Mouse (Mus musculus) spleen, adult 18-20 months (tissue): ENCODE results near the gene C530008M17Rik.

Experiments used
- DNase-seq, 2 experiments: peaks; one replicate each; pipeline ENCODE4 v3.0.0; 2022; ENCODE audit warnings: mixed read lengths in 2 of 2

Gene C530008M17Rik

DNA sequence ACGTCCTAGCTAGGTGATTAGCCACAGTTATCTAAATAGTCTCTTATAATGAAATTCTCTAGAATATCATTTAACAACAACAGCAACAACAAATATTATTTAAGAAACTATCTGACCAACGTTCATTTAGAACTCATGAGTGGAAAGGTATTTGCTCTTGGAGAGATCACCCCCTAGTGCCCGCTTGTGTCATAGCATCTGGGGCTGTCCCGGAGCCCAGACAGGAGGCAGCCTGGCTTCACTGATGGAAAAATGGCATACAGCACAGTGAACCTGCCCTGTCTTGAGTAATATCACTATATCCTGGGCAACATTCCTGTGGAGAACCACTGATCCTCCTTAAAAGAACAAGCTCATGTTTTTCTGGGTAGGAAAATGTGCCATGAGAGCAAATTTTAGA is 187.1 kb downstream of the C530008M17Rik start:
- peak in 1 of 2 experiments; percentile 48 for DNase-seq

DNA sequence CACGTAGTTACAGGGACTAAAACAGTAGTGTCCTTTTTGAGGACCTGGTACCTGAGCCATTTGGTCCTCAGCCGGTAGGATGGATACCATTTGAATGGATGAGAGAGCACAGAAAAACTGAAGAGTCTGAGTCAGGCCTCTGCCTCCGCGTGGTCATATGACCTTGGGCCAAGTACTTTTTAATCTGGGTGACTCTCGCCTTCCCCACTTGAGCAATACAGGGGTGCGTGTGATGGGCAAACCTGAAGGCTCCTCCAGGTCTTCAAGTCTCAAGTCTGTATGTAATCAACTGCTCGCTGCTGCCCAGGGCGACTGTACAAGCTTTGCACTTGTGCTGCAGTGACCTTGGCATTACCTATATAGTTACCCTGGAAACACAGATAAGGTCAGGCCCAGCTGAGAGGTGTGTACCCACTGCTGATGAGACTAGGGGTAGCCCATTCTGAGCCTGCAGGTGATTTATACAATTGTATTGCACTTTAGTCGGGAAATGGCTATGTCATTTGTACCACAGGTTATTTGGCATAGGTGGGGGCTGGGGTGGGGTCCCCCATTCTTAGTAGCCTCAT is 187.6 kb downstream of the C530008M17Rik start:
- no peak for DNase-seq

DNA sequence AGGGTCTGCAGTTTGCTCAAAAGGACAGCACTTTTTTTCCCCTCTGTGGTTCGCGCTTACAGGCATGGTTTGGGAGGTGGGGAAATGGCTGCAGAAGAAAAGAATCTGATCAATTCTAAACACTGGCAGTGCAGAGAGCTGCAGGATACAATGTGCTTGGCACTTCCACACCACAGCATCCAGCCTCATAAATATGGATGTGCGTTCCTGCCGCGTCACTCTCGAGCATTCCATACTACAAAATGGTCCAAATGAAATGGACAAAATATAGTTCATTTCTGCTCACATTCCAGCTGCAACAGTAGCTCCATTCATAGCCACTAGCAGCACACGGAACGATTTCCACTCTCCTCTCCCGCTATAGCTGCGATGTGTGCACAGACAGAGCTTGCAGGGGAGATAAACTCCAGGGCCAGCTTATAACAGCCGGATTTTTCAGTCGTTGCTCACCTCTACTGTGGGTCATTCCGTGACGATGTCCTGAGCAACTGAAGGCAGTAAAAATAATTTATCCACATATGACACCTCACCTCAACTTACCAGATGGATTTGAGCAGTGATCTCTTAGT is 188.4 kb downstream of the C530008M17Rik start:
- DNase-seq, result no peak

DNA sequence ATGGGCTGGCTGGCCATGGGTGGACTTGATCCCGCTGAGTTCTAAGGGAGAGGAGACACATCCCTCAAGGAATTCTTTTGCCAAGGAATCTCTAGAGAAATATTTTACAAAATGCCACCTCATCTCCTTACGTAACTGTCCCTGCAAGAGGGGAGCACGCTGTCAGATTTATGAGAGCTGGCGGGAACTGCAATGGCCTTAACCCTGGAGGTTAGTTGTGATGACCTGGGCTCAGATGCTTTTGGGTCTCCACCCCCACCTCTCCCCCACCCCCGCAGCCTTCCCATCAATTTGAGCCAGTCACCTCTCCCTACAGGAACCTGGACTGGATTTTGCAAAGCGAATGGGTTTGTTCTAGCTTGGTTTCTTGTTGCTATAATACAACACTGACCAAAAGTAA is 190.8 kb downstream of the C530008M17Rik start:
- no peak for DNase-seq

DNA sequence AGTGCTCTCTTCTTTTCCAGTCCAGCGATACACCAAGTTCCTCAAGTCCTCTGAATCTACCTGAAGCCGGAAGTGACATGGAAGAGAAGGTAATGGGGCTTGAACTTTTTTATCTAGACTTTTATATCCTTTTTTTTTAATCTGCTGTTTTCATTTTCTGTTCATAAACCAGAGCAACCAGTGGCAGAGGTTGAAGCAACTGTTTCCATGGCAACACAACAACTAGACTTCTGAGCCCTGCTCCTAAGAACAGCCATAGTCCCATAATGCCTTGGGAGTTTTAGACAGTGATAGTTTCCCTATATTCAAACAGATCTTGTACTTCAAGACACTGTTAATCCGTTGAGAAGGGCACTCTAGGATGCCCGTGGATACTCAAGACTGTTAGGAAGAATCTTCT is 195.0 kb downstream of the C530008M17Rik start:
- no peak for DNase-seq

DNA sequence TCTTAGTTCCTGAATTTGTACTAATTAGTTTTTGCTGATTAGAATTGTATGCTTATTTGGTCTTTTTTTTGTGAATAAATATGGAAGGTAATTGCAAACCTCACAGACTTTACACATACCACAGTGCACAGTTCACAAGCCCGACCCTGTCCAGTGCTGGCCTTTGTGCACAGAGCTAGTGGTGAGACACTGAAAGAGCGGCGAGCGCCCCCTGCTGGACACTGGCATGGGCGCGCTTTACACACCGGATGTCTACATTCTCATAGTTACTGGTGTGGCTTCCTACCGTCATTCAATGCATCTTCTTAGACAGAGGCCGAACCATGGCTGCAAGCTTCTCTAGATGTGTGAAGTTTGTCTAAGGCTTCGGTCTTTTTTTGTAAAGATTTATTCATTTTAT is 197.2 kb downstream of the C530008M17Rik start:
- DNase-seq, result peak; percentile 41 to 73

DNA sequence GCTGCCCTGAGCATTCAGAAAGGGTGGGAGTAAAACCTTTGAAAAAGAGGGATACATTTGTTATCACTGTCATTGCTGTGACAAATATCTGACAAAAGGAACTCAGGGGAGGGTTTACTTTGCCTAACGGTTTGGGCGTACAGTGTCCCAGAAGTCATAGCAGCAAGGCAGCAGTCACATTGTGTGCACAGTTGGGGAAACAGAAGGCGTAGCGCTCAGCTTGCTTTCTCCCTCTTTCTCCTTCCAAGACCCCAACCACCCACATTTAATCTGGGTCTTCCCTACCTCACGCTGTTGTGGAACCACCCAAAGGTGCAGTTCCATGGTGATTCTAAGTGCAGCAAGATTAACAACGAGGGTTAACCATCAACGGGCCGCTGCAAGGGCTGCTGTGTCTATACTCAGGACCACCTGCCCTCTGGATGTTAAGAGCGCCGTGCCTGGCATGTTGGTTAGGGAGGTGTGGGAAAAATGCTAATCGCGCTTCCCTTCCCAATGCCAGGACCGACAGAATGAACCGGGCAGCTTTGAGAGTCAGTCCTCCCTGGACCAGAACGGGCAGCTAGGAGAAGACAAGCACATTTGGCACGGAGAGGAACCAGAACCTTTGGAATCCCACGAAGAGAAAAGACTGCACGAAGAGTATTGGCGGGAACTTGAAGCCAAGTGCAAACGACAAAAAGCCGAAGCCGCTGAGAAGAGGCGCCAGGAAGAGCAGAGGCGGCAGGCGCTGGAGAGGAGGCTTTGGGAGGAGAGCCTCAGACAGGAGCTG is 199.7 kb downstream of the C530008M17Rik start:
- no peak for DNase-seq

DNA sequence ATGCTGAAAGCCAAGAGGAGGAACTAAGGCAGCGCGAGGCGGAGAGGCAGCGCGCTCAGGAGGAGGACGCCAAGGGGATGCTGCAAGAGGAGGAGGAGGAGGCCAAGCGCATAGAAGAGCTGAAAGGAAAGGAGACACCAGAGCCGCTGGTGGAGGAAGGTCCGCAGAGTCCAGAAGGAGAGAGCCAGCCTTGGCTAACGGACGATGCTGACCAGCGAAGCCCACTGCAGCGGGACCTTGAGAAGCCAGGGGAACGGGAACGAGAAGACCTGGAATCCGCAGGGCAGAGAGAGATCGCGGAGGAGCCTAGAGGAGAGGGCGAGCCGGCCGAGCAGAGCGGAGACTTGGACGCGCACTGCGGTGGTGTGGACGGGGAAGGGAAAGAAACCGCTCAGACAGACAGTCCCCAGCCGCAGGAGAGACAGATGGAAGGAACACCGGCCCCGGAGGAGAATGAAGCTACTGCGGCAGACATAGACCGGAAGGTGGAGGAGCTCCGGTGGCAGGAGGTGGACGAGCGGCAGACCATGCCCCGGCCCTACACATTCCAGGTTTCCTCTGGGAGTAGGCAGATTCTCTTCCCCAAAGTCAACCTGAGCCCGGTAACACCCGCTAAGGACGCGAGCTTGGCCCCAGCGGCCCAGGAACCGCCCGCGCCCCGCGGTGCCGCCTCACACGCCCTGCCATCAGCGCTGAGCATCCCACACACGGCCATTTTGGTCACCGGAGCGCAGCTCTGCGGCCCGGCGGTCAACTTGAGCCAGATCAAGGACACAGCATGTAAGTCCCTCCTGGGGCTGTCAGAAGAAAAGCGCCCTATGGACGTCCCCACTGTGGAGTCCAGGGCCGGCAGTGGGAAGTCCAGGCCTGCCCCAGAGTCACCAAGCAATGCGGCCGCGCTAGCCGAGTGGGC is 201.0 kb downstream of the C530008M17Rik start:
- DNase-seq, result no peak

DNA sequence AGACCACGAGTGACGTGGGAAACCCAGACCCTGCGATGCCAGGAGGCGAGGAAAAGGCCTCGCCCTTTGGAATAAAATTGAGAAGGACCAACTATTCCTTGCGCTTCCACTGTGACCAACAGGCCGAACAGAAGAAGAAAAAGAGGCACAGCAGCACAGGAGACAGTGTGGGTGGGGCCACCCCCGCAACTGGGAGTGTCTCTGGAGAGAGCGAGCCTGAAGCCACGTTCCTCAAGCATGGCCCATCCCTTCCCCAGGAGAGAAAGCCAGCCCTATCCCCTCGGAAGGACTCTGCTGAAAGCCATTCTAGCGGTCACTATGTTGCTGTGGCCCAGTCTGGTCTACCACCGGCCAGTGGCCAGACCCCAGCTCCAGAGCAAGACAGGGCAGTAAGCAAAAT is 202.1 kb downstream of the C530008M17Rik start:
- DNase-seq, result no peak

DNA sequence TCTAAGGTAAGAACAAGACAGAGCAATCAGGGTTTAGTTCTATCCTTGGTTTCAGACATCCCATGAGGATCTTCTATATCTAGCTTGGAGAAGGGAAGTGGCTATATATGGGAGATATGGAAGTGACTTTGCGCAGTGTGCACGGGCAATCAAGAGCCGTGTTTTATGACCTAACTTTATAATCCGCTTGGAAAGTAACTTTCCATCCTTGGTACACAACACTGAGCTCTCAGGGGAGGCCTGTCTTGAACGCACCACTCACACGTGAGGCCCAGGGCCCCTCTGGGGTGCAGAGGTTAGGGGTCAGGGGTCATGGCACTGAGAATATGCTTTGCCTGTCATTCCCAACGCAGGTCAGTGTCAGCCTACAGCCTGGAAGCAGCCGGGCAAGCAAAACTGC is 210.5 kb downstream of the C530008M17Rik start:
- no peak for DNase-seq

DNA sequence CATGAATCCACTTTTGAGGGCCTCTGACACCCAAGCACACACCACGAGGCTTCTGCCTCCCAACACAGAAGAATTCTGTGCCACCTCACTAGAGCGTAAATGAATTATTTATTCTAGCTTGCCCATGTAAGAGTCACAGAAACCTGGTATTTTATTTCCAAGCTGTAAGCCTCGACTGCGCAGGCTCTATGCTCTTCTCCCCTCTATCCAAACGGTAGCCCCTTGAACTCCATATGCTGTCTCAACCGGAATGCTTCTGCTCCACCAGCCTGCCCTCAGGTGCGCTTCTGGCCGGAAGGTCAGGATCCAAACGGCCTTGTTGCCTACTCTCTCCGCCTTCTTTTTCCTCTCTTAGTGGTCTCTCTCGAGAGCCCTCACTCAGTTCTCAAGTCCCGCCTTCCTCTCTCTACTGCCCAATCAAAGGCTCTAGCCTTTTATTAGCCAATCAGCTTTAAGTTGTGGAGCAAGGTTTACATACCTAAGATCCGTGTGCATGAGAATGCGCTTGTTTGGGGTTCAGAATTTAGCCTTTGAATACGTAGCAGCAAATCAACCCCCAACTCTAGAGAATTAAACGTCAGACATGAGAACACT is 212.5 kb downstream of the C530008M17Rik start:
- DNase-seq, result peak in 1 of 2 experiments; percentile 14

DNA sequence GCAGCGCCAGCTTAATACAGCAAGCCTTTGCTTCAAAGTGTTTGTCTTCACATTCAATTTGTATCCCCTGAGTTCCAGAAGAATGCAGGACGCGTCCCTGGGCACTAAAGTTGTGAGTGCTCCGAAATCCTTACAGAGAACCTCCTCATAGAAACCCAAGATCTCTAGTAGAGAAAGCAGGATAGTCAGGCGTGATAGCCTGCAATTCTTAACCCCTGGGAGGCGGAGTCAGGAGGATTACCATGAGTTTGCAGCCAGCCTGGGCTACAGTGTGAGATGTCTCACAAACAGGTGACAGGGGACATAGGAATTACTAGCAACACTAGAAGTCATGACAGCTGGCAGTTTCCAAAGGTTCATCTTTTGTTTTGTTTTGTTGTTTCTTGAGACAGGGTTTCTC is 213.2 kb downstream of the C530008M17Rik start:
- no peak for DNase-seq

DNA sequence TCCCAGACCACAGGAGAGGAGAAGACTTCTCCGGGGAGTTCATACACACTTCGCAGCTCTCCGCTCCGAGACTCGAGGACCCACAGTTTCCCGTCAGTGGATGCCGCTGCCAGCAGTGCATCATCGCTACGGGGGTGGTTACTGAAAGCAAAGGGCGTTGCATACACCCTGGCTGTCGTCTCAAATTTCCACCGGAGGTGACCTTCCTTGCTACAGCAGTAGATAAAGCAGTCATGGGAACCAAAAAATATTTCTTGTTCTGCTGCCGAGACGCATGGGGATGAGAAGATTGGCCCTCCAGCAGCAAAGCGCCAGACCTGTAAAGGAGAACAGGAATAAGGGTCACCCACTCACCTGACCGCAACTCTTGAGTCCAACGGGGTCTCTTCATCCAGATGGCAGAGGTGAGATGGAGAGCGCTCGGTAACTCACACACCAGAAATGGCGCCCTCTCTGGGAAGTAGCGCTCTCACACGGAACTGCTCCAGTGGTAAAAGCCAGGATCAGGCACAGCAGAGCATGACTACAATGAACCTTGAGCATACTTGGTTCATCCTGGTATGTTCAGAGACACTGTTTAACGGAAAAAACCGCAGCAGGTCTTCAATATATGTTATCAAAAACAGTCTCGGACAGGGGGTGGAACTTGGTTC is 219.9 kb downstream of the C530008M17Rik start:
- DNase-seq, result no peak

DNA sequence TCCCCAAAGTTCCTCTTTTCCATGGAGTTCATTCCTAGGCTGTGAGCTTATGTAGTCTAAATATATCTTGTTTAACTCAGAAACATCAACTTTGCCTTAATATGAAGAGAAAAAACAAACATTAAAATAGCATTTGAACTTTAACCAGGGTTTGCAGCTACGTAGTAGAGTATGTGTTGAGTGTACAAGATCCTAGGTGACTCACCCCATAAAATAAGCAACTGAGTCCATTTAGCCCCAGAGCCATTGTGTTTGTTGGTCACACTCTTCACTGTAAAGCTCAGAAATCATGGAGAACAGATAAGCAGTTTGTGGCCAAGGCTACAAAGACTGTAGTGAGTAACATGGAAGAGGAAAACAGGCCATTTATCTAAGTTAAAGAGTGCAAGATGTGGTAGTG is 227.8 kb downstream of the C530008M17Rik start:
- DNase-seq, result no peak

DNA sequence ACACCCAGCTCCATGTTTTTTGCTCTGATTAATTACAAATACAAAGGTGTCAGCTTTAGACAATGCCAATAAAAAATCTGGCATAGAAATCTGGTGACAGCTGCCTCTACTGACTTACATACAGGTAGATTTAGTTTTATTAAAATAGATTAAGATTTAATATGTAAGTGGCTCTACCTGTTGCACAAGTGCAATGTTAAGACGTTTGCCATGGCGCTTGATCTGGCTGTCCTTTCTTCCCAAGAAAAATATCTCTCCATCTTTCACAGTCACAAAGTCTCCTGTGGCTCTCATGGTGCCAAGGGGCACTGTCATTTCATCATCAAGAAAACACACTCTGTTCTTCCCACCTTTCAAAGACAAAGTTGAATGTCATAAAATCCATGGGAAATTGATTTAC is 230.7 kb downstream of the C530008M17Rik start:
- DNase-seq, result no peak

DNA sequence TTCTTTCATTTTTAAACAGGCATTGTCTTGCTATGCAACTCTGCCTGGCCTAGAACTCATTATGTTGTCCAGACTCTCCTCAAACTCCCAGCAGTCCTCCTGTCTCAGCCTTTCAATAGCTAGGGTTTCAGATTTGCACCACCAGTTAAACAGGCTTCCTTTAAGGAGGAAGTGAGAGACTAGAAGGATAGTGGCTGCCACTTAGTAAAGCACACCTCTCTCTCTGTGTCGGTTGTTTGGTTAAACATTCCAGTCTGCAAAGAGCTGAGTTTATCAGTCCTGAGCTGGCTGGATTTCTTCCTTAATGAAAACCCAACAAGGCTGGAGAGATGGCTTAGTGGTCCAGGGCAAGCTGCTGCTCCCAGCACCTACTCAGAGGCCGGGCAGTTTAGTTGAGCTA is 236.3 kb downstream of the C530008M17Rik start:
- no peak for DNase-seq

DNA sequence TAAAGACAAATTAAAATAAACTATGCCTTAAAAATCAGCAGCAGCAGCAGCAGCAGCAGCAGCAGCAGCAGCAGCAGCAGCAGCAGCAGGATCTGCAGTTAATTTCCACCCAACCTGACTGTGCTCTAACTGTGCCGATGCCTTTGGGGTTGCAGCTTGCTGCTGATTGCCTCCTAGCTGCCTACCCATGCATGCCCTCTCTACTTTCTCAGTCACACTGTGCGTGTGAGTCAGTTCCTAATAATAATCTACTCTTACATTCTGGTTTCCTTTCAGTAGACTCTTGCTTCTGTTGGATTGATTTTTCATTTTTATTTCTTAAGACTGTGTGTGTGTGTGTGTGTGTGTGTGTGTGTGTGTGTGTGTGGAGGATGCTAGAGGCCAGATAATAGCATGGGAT is 236.8 kb downstream of the C530008M17Rik start:
- DNase-seq, result no peak

DNA sequence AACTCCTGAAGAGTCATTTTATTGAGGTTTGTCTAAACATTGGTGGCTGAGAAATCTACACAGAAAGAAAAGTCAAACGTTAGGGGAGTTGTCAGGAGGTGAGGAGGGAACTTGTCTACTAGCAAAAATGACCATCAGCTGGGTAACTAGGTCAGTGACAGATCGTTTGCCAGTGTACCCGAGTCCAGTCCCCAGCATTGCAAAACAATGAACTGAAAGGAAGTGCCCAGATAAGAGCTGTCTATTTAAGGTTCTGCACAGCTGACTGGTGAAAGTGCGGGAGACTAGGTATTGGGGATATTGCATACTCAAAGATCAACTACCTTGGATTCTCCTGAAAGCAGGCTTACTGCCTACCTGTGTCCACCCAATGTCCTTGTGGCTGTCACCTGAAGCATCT is 245.8 kb downstream of the C530008M17Rik start:
- no peak for DNase-seq

DNA sequence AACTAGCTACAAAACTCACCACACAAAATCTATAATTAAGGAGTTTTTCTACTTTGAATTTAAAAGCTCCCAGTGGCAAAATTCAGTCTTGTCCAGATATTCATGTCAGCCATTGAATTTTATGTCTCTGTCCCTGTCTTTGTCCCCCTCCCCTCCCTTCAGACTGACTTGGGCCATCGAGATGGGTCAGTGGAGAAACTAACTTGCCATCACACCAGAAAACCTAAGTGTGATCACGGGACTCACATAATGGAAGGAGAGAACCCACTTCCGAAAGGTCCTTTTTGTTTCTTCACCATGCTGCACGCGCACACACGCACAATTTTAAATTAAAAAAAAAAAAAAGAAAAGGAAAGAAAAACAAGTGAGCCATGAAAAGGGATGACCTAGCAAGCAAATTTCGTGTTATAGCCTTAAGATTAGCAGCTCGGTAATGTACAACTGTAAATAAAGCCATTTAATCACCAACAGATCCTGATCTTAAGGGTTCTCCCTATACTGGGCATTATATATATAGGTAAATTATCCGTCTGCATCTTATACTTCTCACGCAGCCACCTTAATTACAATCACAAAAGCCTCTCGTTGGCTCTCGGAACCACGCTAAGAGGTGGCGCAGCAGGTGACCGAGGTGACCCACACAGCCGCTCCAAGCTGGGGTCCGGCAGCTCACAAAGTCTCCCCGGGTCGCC is 248.5 kb downstream of the C530008M17Rik start:
- no peak for DNase-seq

DNA sequence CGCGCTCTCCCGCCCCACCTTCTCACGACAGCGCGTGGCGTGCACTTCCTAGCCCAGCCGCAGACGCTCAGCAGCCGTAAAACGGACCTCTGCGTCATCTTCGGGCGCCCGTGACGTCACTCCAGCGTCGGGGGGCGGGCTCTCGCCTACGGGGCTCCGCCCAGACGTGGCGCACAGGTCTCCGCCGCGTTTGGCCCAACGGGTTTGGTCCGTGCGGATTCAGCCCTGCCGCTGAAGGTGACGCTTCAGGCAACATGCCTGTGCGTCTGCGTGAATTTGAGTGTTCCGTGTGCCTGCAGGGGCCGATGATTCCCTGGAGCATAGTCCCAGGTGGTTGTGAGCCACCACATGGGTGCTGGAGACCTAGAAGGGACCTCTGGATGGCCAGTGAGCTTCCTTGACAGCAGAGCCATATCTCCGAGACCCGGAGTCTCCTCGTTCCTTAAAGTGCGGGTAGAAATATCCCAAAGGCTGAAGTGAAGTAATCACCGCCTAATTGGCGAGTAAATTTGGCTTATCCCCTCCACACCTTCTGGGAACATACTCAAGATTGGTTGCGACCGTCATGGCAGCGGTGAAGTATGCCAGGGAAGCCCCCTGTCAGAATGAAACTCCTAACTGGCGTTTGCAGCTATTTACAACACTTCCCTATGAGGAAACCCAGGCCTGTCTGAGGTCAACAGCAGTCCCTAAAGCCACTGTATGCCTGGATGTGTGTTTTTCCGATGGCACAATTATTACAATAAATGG is 249.3 kb downstream of the C530008M17Rik start, which contains the start of gene Aasdh:
Gene Aasdh, minus strand, starts transcription at position 110 of the 750 bp plus-strand sequence.
- peak; percentile 91 to 96 for DNase-seq

DNA sequence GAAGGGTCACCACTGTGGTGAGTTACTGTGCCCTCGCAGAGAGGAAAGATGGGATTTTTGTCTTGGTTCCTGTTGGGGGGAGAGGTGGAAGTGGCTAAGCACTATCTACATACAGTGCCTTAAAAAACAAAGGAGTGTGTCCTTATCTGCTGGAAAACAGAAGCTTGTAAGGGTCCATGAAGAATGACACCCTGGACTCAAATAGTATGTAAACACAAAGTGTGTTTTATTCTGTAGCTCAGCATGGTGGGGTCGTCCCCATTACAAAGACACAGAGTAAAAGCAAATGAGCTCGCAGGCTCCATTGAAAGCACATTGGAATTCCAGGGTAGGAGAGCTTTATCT is 249.8 kb downstream of the C530008M17Rik start:
- no peak for DNase-seq
